Mouse (Mus musculus): ENCODE data around the gene Hus1b.

Gene Hus1b

GRCm38 (mm10) chr13:30947540-30947939, at the start of gene Hus1b:
Gene Hus1b, minus strand, starts transcription at chr13:30947759.
- peak; percentile 11 to 13 for DNase-seq

GRCm38 (mm10) chr13:30994249-30994858, 46.8 kb upstream of the Hus1b start:
- no peak for DNase-seq

GRCm38 (mm10) chr13:30993819-30994218, 46.3 kb upstream of the Hus1b start:
- DNase-seq, result peak; percentile 20 to 33

- DNase-seq, result no peak
Measured at GRCm38 (mm10) chr13:30990233-30990632, 42.7 kb upstream of the Hus1b start.

- DNase-seq, result no peak
Measured at GRCm38 (mm10) chr13:30989710-30990109, 42.2 kb upstream of the Hus1b start.

- no peak for DNase-seq
Measured at GRCm38 (mm10) chr13:30987686-30988085, 40.1 kb upstream of the Hus1b start.

GRCm38 (mm10) chr13:30986934-30987455, 39.4 kb upstream of the Hus1b start:
- DNase-seq, result peak; percentile 19 to 28

- DNase-seq, result peak; percentile 64 to 67
Measured at GRCm38 (mm10) chr13:30985598-30986466, 38.3 kb upstream of the Hus1b start.

GRCm38 (mm10) chr13:30985275-30985597, 37.7 kb upstream of the Hus1b start:
- no peak for DNase-seq

GRCm38 (mm10) chr13:30981666-30982065, 34.1 kb upstream of the Hus1b start:
- DNase-seq, result no peak

- no peak for DNase-seq
Measured at GRCm38 (mm10) chr13:30978224-30978623, 30.7 kb upstream of the Hus1b start.

- DNase-seq, result no peak
Measured at GRCm38 (mm10) chr13:30976536-30977084, 29.1 kb upstream of the Hus1b start.

GRCm38 (mm10) chr13:30974247-30974630, 26.7 kb upstream of the Hus1b start:
- no peak for DNase-seq

- peak; percentile 85 for DNase-seq
Measured at GRCm38 (mm10) chr13:30973501-30974246, 26.1 kb upstream of the Hus1b start, which contains the start of the genes Exoc2 and Gm5447. Gene Exoc2, minus strand, starts transcription at chr13:30974093. Gene Gm5447, plus strand, starts transcription at chr13:30974204.

GRCm38 (mm10) chr13:30972102-30972501, 24.5 kb upstream of the Hus1b start:
- no peak for DNase-seq

- DNase-seq, result no peak
Measured at GRCm38 (mm10) chr13:30971047-30971446, 23.5 kb upstream of the Hus1b start.

- no peak for DNase-seq
Measured at GRCm38 (mm10) chr13:30968311-30968710, 20.8 kb upstream of the Hus1b start.

- DNase-seq, result no peak
Measured at GRCm38 (mm10) chr13:30966507-30966911, 18.9 kb upstream of the Hus1b start.

GRCm38 (mm10) chr13:30961932-30962331, 14.4 kb upstream of the Hus1b start:
- no peak for DNase-seq

GRCm38 (mm10) chr13:30960714-30961113, 13.2 kb upstream of the Hus1b start:
- no peak for DNase-seq

- DNase-seq, result no peak
Measured at GRCm38 (mm10) chr13:30953580-30953979, 6.0 kb upstream of the Hus1b start.

- DNase-seq, result no peak
Measured at GRCm38 (mm10) chr13:30952044-30952443, 4.5 kb upstream of the Hus1b start.

GRCm38 (mm10) chr13:30949181-30949580, 1.6 kb upstream of the Hus1b start:
- DNase-seq, result no peak
